Mouse (Mus musculus): Measurements from ENCODE around the gene Cdhr3.

- TF ChIP-seq CTCF (IDR thresholded peaks at IDR 0.05; ENCODE audit: insufficient read depth, low read depth, low read length) = no peak
- no peak for TF ChIP-seq POLR2A (IDR thresholded peaks at IDR 0.05; ENCODE audit: insufficient read depth, low read depth, low read length)
Observed at GRCm38 (mm10) chr12:33053311-33053710, 39.4 kb downstream of the Cdhr3 start.

Measured in olfactory bulb, adult 2 months (tissue).